Comparison of ENCODE assay signal across 8 mouse cellular contexts in the genomic region with DNA sequence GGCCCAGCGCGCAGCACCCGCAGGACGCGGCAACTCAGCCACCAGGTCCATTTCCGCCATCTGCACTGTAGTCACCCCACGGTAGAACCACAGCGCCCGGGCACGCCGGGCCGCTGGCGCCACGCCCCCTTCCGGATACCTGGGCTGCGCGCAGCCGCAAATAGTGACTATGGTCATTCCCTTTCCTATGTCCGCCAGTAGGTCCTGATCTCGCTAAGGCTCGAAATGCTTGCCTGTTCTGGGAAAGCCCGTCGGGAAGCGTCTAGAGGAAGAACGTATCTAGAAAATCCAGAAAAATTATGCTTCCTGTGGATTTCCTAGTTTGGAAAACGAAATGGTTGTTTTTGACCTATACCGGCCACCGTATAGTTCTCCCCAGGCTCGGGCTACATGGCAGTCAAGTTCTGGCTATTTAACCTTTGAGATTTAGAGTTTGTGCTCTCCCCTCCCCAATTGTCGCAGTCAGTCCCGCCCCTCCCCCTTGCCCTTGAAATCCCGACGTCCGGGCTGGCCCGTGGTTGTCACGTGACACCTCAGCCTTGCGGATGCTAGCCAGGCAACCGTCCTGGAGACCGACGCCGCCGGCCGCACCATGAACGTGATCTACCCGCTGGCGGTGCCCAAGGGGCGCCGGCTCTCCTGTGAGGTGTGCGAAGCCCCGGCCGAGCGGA. TPM values are rescaled to one million over a fixed set of nuclear protein-coding genes. Genes with fewer than 3 reads are reported as not detected.
A peak's percentile ranks its signal among the peaks of the same experiment; 100 is the strongest.
DNase-seq lines count a peak whose midpoint lies in the region; ATAC-seq and TF ChIP-seq lines count a peak whose summit lies in the region.

Gene Ppcs, minus strand, starts transcription at position 127 of the 671 bp plus-strand sequence.
Gene Zmynd12, plus strand, starts transcription at position 521 of the 671 bp plus-strand sequence.

- H3K9ac ChIP-seq in forebrain, embryonic 15.5 days (replicated peaks) = peak within 1 kb of the TSS; percentile 78
- H3K9ac ChIP-seq in neural tube, embryonic 14.5 days (replicated peaks; ENCODE audit: low read depth, low read length) = peak within 1 kb of the TSS; percentile 77

- no peaks in the 10 kb centered on the region for H3K27me3 ChIP-seq in G1E (ENCODE audit: insufficient read depth, low read length)
- no peaks in the 10 kb centered on the region for H3K27me3 ChIP-seq in forebrain, embryonic 15.5 days
- no peaks in the 10 kb centered on the region for H3K27me3 ChIP-seq in neural tube, embryonic 14.5 days (ENCODE audit: control insufficient read depth, insufficient read depth, low read length)
- no peaks in the 10 kb centered on the region for H3K27me3 ChIP-seq in testis, adult 2 months (ENCODE audit: control insufficient read depth, insufficient read depth, low read length)

- peaks cover 18% of the 10 kb centered on the region for H3K36me3 ChIP-seq in G1E (replicated peaks)
- no peaks in the 10 kb centered on the region for H3K36me3 ChIP-seq in forebrain, embryonic 15.5 days
- H3K36me3 ChIP-seq in neural tube, embryonic 14.5 days (ENCODE audit: control insufficient read depth, insufficient read depth, low read length) = no peaks in the 10 kb centered on the region
- H3K36me3 ChIP-seq in testis, adult 2 months (ENCODE audit: control insufficient read depth, insufficient read depth, low read length) = no peaks in the 10 kb centered on the region

- H3K4me2 ChIP-seq in forebrain, embryonic 15.5 days (replicated peaks) = peak within 1 kb of the TSS; percentile 97
- H3K4me2 ChIP-seq in neural tube, embryonic 14.5 days (ENCODE audit: low read depth, low read length) = peak within 1 kb of the TSS; percentile 84

- peak within 1 kb of the TSS; percentile 86 for H3K27ac ChIP-seq in forebrain, embryonic 15.5 days (replicated peaks)
- peak within 1 kb of the TSS; percentile 90 for H3K27ac ChIP-seq in neural tube, embryonic 14.5 days (ENCODE audit: low read depth, low read length)
- H3K27ac ChIP-seq in testis, adult 2 months (ENCODE audit: control insufficient read depth, insufficient read depth, low read depth, low read length) = peak within 1 kb of the TSS; percentile 88

- TF ChIP-seq POLR2A in testis, adult 2 months (IDR thresholded peaks at IDR 0.05; ENCODE audit: control insufficient read depth, low read depth, low read length) = peak; percentile 84

- peak; percentile 88 for DNase-seq in G1E (ENCODE audit: low spot score)
- DNase-seq in cerebellum, adult 11-12 months = peak; percentile 92
- peak; percentile 80 for DNase-seq in heart, postnatal 25 days (ENCODE audit: low spot score)
- DNase-seq in layer of hippocampus, adult 18-20 months (ENCODE audit: low spot score in 2 of 2) = peak; percentile 78 to 89
- peak; percentile 90 to 93 for DNase-seq in lung, adult 18-20 months

- no peak for TF ChIP-seq CTCF in G1E (IDR thresholded peaks at IDR 0.05; ENCODE audit: low read depth, low read length)
- TF ChIP-seq CTCF in testis, adult 2 months (IDR thresholded peaks at IDR 0.05; ENCODE audit: control insufficient read depth, insufficient read depth, insufficient replicate concordance, low read depth, low read length) = no peak

- no peaks in the 10 kb centered on the region for H3K9me3 ChIP-seq in G1E (replicated peaks)
- H3K9me3 ChIP-seq in forebrain, embryonic 15.5 days = no peaks in the 10 kb centered on the region
- no peaks in the 10 kb centered on the region for H3K9me3 ChIP-seq in neural tube, embryonic 14.5 days (ENCODE audit: control insufficient read depth, low read length)

- intact Hi-C loops in heart, postnatal 25 days (cut with DNase I) = loop anchor here (2.0 to 5.0 kb wide), 4 partner anchors 100 to 175 kb away; partner anchors contain the start of genes Frg2f1 and Ppih

- H3K4me3 ChIP-seq in G1E (ENCODE audit: low read depth, low read length) = peak within 1 kb of the TSS; percentile 84
- H3K4me3 ChIP-seq in forebrain, embryonic 15.5 days = peak within 1 kb of the TSS; percentile 77
- H3K4me3 ChIP-seq in neural tube, embryonic 14.5 days (ENCODE audit: low read depth, low read length) = peak within 1 kb of the TSS; percentile 60
- H3K4me3 ChIP-seq in testis, adult 2 months (ENCODE audit: control insufficient read depth, low read depth, low read length) = peak within 1 kb of the TSS; percentile 92

- H3K4me1 ChIP-seq in G1E (ENCODE audit: insufficient read depth, low read depth, low read length) = peaks cover 60% of the 10 kb centered on the region
- peaks cover 20% of the 10 kb centered on the region for H3K4me1 ChIP-seq in forebrain, embryonic 15.5 days
- peaks cover 6% of the 10 kb centered on the region for H3K4me1 ChIP-seq in neural tube, embryonic 14.5 days (ENCODE audit: control insufficient read depth, insufficient read depth, low read length)
- H3K4me1 ChIP-seq in testis, adult 2 months (ENCODE audit: control insufficient read depth, insufficient read depth, low read length) = peaks cover 13% of the 10 kb centered on the region

- WGBS in forebrain, embryonic 15.5 days = under 1% methylated on average over 52 of the region's 52 CpGs
- WGBS in neural tube, embryonic 14.5 days = under 1% methylated on average over 51 of the region's 52 CpGs

- ATAC-seq in G1E (ENCODE audit: extremely low read depth, insufficient number of reproducible peaks, low FRiP score, poor library complexity, severe bottlenecking) = peak; percentile 47
- peak; percentile 94 for ATAC-seq in forebrain, embryonic 15.5 days (replicated peaks)
- peak; percentile 96 for ATAC-seq in neural tube, embryonic 14.5 days (ENCODE audit: low read depth)

RNA-seq across cellular contexts. Expression of gene Ppcs, which starts in this region (rescaled TPM):
- 4.7 and 12.6 TPM in 2 replicates for total RNA-seq in G1E (2014; fragmentation: Nextera tagmentation)
- 24.6 and 29.0 TPM in 2 replicates for total RNA-seq in G1E (2017)
- polyA plus RNA-seq in G1E (2012) = 12.2 and 14.4 TPM in 2 replicates
- polyA plus RNA-seq in forebrain, embryonic 15.5 days (2015; fragmentation: Nextera tagmentation; extraction: Ambion mirVana) = 16.7 and 17.7 TPM in 2 replicates
- 1 to 10 TPM; 8.9 TPM for total RNA-seq in heart, postnatal 25 days (2021)
- total RNA-seq in layer of hippocampus, adult 18-20 months (2021) = 1 to 10 TPM; 4.9 TPM
- polyA plus RNA-seq in neural tube, embryonic 14.5 days (2014; fragmentation: Nextera tagmentation; extraction: Ambion mirVana) = 22.4 and 27.6 TPM in 2 replicates
- 4.8 and 5.3 TPM in 2 replicates for polyA plus RNA-seq in testis, adult 2 months (2012; rRNA removed)

RNA-seq across cellular contexts. Expression of gene Zmynd12, which starts in this region (rescaled TPM):
- 1.4 TPM in 1 of 2 replicates, not detected in the other for total RNA-seq in G1E (2014; fragmentation: Nextera tagmentation)
- not detected in 2 replicates for total RNA-seq in G1E (2017)
- polyA plus RNA-seq in G1E (2012) = 0.10 and 0.18 TPM in 2 replicates
- polyA plus RNA-seq in forebrain, embryonic 15.5 days (2015; fragmentation: Nextera tagmentation; extraction: Ambion mirVana) = 0.27 and 0.57 TPM in 2 replicates
- not detected for total RNA-seq in heart, postnatal 25 days (2021)
- total RNA-seq in layer of hippocampus, adult 18-20 months (2021) = under 1 TPM; 0.30 to 0.50 TPM
- polyA plus RNA-seq in neural tube, embryonic 14.5 days (2014; fragmentation: Nextera tagmentation; extraction: Ambion mirVana) = 0.32 TPM in 1 of 2 replicates, not detected in the other
- 89.5 and 104 TPM in 2 replicates for polyA plus RNA-seq in testis, adult 2 months (2012; rRNA removed)

Comparison
In these comparisons a context has a peak if more than half of its experiments do, and no peak if none do; other contexts are left out.
1. Peak in every context shown above with its lines: DNase-seq, ATAC-seq, H3K4me3 ChIP-seq and H3K27ac ChIP-seq.
2. RNA of gene Zmynd12 (polyA plus RNA-seq): 89.5 to 104 TPM in testis, adult 2 months; 0.32 TPM in neural tube, embryonic 14.5 days, 0.27 to 0.57 TPM in forebrain, embryonic 15.5 days and 0.10 to 0.18 TPM in G1E; every median in the first group is over 10 times any median in the second.